ENCODE assay signal across 8 mouse cellular contexts in the genomic region with DNA sequence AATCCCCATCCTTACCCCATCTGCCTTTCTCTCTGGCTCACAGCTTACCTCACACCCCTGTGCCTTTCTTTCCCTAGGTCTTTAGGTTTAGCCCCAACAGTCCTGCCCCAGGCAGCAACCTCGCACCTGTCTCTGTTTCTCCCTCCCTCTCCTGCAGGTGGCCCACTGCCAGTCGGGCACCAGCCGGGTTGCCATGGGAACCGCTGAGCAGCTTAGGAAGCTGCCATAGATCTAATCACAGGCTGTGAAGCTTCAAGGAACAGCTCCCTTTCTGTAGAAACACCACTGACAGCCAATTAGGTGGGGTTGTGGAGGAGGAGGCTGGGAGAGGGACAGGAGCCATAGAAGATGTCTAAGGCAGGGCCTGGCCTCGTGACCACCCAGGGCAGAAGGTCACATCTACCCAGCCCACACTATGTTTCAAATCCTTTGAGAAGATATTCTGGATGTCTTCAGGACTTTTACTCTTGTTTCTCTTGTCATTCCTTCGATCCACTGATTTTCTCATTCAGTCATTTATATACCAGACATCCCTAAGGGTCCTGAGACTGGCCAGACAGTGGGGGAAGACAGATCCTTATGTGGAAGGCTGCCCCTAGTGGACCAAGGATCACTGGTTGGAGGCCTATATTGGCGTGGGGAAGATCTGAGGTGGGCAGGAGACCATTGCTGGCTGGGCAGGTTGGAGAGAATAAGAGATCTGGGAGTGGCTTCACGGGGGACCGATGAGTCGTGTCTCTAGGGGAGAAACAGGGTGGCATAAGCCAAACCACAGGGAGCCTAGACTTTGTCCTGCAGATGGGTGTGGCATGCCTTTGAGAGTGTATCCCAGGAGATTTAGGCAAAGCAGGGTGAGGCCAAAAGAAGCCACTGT.
DNase-seq lines count a peak whose midpoint lies in the region; ATAC-seq lines count a peak whose summit lies in the region.

No protein-coding gene starts in this region.

- H3K36me3 ChIP-seq in forebrain, embryonic 14.5 days (ENCODE audit: control insufficient read depth, insufficient read depth, low read length): no peaks in the 10 kb centered on the region
- no peaks in the 10 kb centered on the region for H3K36me3 ChIP-seq in midbrain, embryonic 13.5 days

- peaks cover 30% of the 10 kb centered on the region for H3K4me1 ChIP-seq in forebrain, embryonic 14.5 days (ENCODE audit: control insufficient read depth, insufficient read depth, low read length)
- H3K4me1 ChIP-seq in midbrain, embryonic 13.5 days (replicated peaks): peaks cover 20% of the 10 kb centered on the region

- peak; percentile 93 for ATAC-seq in forebrain, embryonic 14.5 days
- ATAC-seq in midbrain, embryonic 13.5 days: peak; percentile 89

- no peak overlapping the region for H3K4me3 ChIP-seq in forebrain, embryonic 14.5 days (ENCODE audit: low read depth, low read length)
- H3K4me3 ChIP-seq in midbrain, embryonic 13.5 days (replicated peaks): no peak overlapping the region

- H3K27ac ChIP-seq in forebrain, embryonic 14.5 days (ENCODE audit: low read depth, low read length): peak overlapping the region; percentile 89
- H3K27ac ChIP-seq in midbrain, embryonic 13.5 days: peak overlapping the region; percentile 78

- peak overlapping the region; percentile 24; the same call in 1 of the 2 replicates for H3K4me2 ChIP-seq in forebrain, embryonic 14.5 days (ENCODE audit: low read length)
- H3K4me2 ChIP-seq in midbrain, embryonic 13.5 days (replicated peaks): no peak overlapping the region; the same call in 1 of the 2 replicates

- no peaks in the 10 kb centered on the region for H3K27me3 ChIP-seq in forebrain, embryonic 14.5 days (replicated peaks; ENCODE audit: control insufficient read depth, insufficient read depth, low read length)
- H3K27me3 ChIP-seq in midbrain, embryonic 13.5 days: no peaks in the 10 kb centered on the region

- 24% methylated on average over 10 of the region's 10 CpGs for WGBS in forebrain, embryonic 14.5 days
- WGBS in midbrain, embryonic 13.5 days: 20% methylated on average over 10 of the region's 10 CpGs

- no peaks in the 10 kb centered on the region for H3K9me3 ChIP-seq in forebrain, embryonic 14.5 days (replicated peaks; ENCODE audit: control insufficient read depth, low read length)
- H3K9me3 ChIP-seq in midbrain, embryonic 13.5 days: peaks cover 4% of the 10 kb centered on the region; the same call in 1 of the 2 replicates

- peak; percentile 46 for DNase-seq in urinary bladder, postnatal 14 days (ENCODE audit: low spot score)
- no peak for DNase-seq in urinary bladder, postnatal 10 days (ENCODE audit: low spot score)
- DNase-seq in forebrain, embryonic 14.5 days (ENCODE audit: low spot score): peak; percentile 95
- DNase-seq in kidney, postnatal 36 days: peak; percentile 48 to 62
- DNase-seq in thymus, postnatal 14 days: peak; percentile 34
- DNase-seq in gastrocnemius, postnatal 4 days (ENCODE audit: low spot score in 2 of 2): no peak
- no peak for DNase-seq in heart, adult 18-20 months

- H3K9ac ChIP-seq in forebrain, embryonic 14.5 days (ENCODE audit: low read length): no peak overlapping the region
- H3K9ac ChIP-seq in midbrain, embryonic 13.5 days (replicated peaks): no peak overlapping the region

Comparison
In these comparisons a context has a peak if more than half of its experiments do, and no peak if none do; other contexts are left out.
1. DNase-seq: peak in urinary bladder, postnatal 14 days (single experiment), forebrain, embryonic 14.5 days (single experiment), kidney, postnatal 36 days (2 of 2) and thymus, postnatal 14 days (single experiment); none in urinary bladder, postnatal 10 days (single experiment), gastrocnemius, postnatal 4 days (0 of 2) and heart, adult 18-20 months (0 of 2).